Mouse (Mus musculus): ENCODE results near the gene Vkorc1l1.

The Vkorc1l1 gene

DNA sequence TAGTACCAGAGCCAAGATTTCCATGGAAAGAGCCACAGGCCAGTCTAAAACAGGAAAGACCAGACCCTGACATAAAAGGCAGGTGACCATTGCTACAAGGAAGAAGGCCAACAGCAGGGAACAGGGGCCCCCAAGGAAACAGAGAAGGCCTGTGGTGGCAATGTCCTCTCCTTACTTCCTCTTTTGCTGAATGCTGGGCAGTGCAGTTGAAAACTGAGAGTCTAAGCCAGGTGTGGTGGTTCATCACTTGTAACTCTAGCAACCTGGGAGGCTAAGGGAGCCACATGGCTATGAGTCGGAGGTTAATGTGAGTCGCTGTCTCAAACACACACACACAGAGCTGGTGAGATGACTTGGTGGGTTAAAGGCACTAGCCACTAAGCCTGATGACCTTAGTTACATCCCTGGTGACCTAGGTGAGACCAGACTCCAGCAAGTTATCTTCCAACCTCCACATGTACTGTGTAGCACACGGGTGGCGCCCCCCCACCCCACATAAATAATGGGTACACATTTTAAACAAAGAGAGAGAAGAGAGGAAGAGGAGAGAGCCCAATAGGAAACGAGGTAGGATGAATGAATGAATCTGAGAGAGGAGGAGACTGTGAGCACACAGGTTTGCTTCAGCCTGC lies 59.7 kb downstream of the Vkorc1l1 start:
- CTCF ChIA-PET, result interaction anchor here (0.6 kb wide), 1 partner anchor 198 kb away, joined by 4 read pairs; no protein-coding TSS in a partner anchor

GRCm38 (mm10) chr5:130002301-130003146 lies 60.8 kb downstream of the Vkorc1l1 start, which contains the start of gene Gusb:
Gusb (minus strand) TSS chr5:130003049.
- CTCF ChIA-PET, result interaction anchor here (0.6 kb wide), 1 partner anchor 197 kb away, joined by 4 read pairs; no protein-coding TSS in a partner anchor

- CTCF ChIA-PET, result no interaction called here
Observed at GRCm38 (mm10) chr5:130003229-130003628, 61.5 kb downstream of the Vkorc1l1 start.

DNA sequence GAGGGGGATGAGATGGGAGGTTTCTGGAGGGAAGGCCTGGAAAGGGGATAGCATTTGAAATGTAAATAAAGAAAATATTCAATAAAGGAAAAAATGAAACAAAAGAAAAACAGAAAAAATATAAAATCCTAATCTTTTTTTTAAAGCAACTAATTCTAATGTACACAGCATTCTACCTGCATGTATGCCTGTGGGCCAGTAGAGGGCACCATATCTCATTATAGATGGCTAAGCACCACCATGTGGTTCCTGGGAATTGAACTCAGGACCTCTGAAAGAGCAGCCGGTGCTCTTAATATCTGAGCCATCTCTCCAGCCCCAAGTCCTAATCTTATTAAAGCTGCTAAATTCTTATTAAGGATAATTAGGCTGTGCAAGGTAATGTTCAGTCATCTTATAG lies 65.6 kb downstream of the Vkorc1l1 start:
- CTCF ChIA-PET, result interaction anchor here (0.6 to 0.7 kb wide), 2 partner anchors 18 to 330 kb away, joined by 4 to 5 read pairs; no protein-coding TSS in a partner anchor

DNA sequence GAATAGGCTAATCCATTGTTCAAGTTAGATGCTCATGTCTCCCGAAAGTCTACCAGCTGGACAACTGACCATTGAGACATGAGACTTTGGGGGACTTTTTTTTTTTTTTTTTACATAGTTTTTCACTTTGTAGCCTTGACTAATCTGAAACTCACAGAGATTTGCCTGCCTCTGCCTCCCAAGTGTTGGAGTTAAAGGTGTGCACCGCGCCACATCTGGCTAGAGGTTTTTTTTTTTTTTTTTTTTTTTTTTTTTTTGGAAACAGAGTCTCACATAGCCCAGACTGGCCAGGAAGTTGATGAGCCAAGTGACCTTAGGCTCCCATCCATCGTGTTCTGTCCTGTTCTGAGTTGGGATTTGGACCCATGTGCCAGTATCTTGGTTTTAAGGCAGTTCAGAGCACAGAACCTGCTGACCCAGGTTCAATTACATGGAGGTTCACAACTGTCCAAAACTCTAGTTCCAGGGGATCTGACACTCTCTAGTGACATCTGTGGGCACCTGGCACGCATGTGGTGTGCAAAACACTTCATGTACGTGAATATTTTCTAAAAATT lies 66.3 kb downstream of the Vkorc1l1 start:
- CTCF ChIA-PET, result interaction anchor here (0.6 to 0.7 kb wide), 2 partner anchors 17 to 329 kb away, joined by 4 to 5 read pairs; no protein-coding TSS in a partner anchor

DNA sequence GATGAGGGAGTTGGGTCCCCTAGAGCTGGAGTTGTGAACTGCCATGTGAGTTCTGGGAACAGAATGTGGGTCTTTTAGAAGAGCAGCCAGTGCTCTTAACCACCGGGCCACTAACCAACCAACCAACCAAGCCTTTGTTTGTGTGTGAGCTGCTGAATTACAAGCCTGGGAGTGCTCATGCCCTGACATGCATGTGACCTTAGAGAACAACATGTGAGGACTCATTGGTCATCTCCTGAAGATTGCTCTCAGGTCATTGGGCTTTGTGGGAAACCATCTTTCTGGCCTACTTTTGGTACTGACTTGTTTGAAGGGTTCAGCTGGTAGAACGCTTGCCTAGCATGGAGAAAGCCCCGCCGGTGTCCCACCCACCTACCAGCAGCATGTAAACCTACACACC lies 68.0 kb downstream of the Vkorc1l1 start:
- CTCF ChIA-PET, result no interaction called here

GRCm38 (mm10) chr5:130010961-130011360 lies 69.2 kb downstream of the Vkorc1l1 start:
- CTCF ChIA-PET, result interaction anchor here (0.6 to 1.3 kb wide), 2 partner anchors 13 to 74 kb away, joined by 3 to 4 read pairs; no protein-coding TSS in a partner anchor

DNA sequence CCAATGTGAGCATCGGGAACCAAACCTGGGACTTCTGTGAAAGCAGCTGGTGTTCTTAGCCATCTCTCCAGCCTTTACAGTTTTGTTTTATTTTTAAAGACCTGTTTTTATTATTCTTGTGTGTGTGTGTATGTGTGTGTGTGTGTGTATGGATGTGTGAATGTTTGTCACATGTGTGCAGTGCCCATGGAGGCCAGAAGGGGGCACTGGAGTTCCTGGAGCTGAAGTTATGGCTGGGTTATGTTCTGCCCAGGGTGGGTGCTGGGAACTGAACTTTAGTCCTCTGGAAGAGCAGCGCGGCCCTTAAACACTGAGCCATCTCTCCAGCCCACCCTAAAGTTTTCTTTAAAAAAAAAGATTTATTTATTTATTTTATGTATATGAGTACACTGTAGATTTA lies 73.3 kb downstream of the Vkorc1l1 start:
- CTCF ChIA-PET, result no interaction called here

- CTCF ChIA-PET, result no interaction called here
Observed at GRCm38 (mm10) chr5:130019461-130019860, 77.7 kb downstream of the Vkorc1l1 start.

GRCm38 (mm10) chr5:130021361-130021966 lies 79.7 kb downstream of the Vkorc1l1 start:
- CTCF ChIA-PET, result interaction anchor here (0.6 to 2.9 kb wide), 3 partner anchors 9 to 141 kb away, joined by 5 to 19 read pairs (median 11); no protein-coding TSS in a partner anchor

- CTCF ChIA-PET, result interaction anchor here (2.9 kb wide), 1 partner anchor 117 kb away, joined by 11 read pairs; no protein-coding TSS in a partner anchor
Observed at GRCm38 (mm10) chr5:130022366-130022765, 80.6 kb downstream of the Vkorc1l1 start.

- CTCF ChIA-PET, result interaction anchor here (0.8 to 2.9 kb wide), 5 partner anchors 12 to 146 kb away, joined by 3 to 11 read pairs (median 4); no protein-coding TSS in a partner anchor
Observed at GRCm38 (mm10) chr5:130023067-130023766, 81.4 kb downstream of the Vkorc1l1 start.

- CTCF ChIA-PET, result interaction anchor here (0.6 to 2.9 kb wide), 7 partner anchors 12 to 146 kb away, joined by 3 to 11 read pairs (median 3); no protein-coding TSS in a partner anchor
Observed at GRCm38 (mm10) chr5:130023767-130024539, 82.2 kb downstream of the Vkorc1l1 start.

DNA sequence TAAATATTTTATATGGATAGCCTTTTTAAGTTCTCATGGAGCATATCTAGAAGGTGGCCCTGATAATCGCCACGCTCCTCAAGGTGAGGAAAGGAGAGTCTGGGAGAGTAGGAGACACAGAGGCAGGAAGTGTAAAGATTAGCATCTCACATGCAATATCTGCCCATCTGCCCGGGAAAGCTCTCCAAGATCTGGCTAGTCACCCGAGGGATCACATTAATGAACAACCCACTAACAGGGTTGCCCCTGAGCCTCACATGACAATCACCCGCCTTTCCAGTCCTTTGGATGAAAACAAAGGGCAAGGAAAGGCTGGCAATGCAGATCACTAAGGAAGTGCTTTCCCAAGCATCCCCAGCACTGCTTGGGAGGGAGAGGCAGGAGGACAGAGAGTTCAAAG lies 85.4 kb downstream of the Vkorc1l1 start:
- CTCF ChIA-PET, result interaction anchor here (0.8 kb wide), 1 partner anchor 146 kb away, joined by 4 read pairs; no protein-coding TSS in a partner anchor

DNA sequence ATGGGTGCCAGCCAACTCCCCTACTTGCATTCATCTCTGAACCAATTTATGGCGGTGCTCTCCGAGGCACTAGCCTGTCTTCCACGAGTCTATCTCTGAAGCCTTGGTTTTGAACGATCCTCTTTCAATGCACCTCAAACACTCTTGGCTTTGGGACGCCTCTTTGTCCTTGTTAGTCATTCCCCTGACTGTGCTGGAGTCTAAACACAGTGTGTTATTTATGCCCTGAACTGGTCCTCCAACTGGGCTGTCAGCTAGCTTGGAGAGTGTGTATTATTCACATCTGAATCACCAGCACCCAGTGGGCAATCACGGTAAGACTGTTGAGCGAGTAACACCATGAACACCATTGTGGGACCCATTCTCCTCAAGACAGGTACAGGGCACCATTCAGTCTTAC lies 85.9 kb downstream of the Vkorc1l1 start:
- CTCF ChIA-PET, result no interaction called here

- CTCF ChIA-PET, result interaction anchor here (0.5 kb wide), 1 partner anchor 295 kb away, joined by 3 read pairs; no protein-coding TSS in a partner anchor
Observed at GRCm38 (mm10) chr5:130029142-130029897, 87.5 kb downstream of the Vkorc1l1 start, which contains the start of the genes Asl and Crcp. Asl (minus strand) TSS chr5:130029247. Crcp (plus strand) TSS chr5:130029290.

DNA sequence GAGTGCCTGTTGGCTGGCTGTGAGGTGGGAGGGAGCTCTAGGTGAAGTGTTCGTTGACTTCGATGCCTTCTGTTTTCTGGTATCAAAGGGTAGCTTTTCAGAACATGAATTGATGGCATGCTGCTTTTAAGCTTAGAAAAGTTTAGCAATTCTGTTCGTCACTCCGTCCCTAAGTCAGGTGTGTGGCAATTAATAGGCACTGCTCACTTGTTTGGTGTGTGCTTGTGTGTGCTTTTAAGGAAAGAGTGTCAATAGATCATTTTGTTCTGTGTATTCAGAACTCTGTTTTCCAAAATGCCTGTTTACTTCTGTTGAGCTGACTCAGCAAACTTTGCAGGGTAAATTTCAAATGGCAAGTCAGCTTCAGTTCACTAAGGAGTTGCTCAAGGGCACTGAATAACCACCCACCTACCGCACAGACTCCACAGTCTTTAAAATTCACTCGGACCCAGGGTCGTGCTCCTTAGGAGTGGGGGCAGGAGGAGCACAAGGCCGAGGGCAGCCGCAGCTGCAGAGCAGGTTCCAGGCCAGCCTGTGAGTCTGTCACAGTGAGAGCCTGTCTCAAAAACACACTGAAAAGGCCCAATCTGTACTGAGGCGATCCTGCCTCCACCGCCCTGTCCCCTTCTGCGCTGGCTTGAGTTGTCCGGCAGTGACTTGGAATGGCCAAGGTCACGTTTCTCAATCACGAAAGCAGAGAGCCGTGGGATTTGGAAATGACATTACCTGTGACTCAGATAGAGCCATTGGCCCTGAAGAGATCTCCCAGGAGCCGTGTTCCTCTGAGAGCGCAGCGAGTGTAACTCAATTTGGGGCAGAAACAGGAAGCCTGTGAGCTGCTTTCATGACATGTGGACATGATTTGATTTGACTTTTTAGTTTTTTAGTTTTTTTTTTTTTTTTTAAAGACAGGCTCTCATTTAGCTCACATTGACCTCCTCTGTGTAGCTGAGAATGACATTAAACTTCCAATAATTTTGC lies 89.9 kb downstream of the Vkorc1l1 start:
- CTCF ChIA-PET, result interaction anchor here (0.7 to 1.5 kb wide), 2 partner anchors 10 to 82 kb away, joined by 4 to 5 read pairs; no protein-coding TSS in a partner anchor

DNA sequence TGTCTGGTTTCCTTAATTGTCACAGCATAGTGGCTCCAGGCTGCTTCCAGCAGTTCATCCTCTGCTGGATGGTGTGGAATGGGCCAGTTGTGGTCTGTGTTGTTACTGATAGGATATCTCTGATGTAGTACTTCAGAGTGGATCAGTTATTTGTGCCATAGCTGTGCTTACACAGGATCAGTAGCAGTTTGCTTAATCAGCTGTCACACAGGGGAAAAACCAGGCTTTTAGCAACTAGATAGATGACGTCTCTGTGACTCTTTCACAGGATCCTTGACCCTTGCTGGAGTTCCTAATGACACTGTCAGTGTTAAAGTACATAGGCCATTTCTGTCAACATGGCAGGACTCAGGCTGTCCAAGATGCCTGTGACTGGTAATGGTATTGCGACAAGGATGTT lies 92.1 kb downstream of the Vkorc1l1 start:
- CTCF ChIA-PET, result no interaction called here
